Mouse (Mus musculus): ENCODE results near the gene Znrd1. TPM values are rescaled to one million over a fixed set of nuclear protein-coding genes. Genes with fewer than 3 reads are reported as not detected.
A peak's percentile ranks its signal among the peaks of the same experiment; 100 is the strongest.

Gene Znrd1
- polyA plus RNA-seq, 1 experiment: 0.48 TPM

DNA sequence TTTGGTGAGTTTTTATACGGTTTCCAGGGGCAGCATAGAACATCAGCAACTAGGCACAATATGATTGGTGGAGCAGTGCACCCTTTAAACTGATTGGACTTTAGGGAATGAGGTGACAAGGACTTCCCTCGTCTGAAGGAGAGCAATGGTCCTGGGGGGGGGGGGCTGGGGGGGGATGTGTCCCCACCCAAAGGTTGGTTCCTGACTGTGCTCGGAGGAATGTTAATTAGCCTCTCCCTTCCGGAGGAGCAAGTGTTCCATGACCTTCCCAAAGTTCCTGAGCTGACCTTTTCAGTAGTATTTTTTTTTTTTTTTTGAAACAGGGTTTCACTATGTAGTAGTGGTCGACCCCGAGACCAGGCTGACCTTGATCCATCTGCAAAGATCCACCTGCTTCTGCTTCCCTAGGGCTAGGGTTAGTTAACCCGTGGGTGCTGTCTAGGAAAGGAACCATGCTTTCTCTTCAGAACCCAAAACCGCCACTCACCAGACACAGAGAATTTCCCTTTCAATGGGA, 15.0 kb upstream of the Znrd1 start:
- Histone ChIP-seq H3K9me3 (ENCODE audit: control insufficient read depth, low read length) (no peaks in the 10 kb centered on the region), H3K36me3 (ENCODE audit: control insufficient read depth) (no peaks in the 10 kb centered on the region), H3K4me3 (replicated peaks) (no peak overlapping the region), H3K4me1 (ENCODE audit: control insufficient read depth) (no peaks in the 10 kb centered on the region), H3K27me3 (ENCODE audit: control insufficient read depth) (no peaks in the 10 kb centered on the region)
- TF ChIP-seq GATA1 (IDR thresholded peaks at IDR 0.05; ENCODE audit: low read length) (no peak), TAL1 (IDR thresholded peaks at IDR 0.05; ENCODE audit: low read length) (no peak)

DNA sequence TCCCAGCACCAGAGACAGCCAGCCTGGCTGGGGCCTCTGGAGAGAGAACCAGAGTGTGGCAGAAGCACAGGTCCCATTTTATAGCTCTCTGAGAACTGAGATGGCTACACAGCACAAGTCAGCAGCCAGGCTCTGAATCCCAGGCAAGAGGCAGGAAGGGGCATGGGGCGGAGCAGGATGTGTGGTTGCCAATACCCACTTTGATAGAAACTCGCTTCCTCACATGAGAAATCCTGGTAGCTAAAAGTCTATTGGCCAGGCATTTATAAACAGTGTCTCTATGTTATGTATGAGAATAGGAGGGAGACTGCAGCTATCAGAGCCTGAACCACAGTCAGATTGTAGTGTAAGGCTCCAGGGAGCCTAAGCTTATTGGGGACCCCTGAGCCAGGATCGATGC, 14.4 kb upstream of the Znrd1 start:
- no peaks in the 10 kb centered on the region for H3K9me3 ChIP-seq (ENCODE audit: control insufficient read depth, low read length)
- no peaks in the 10 kb centered on the region for H3K4me1 ChIP-seq (ENCODE audit: control insufficient read depth)
- TF ChIP-seq GATA1 (IDR thresholded peaks at IDR 0.05; ENCODE audit: low read length) (no peak), TAL1 (IDR thresholded peaks at IDR 0.05; ENCODE audit: low read length) (no peak)
- no peak overlapping the region for H3K4me3 ChIP-seq (replicated peaks)
- H3K36me3 ChIP-seq (ENCODE audit: control insufficient read depth): no peaks in the 10 kb centered on the region
- no peaks in the 10 kb centered on the region for H3K27me3 ChIP-seq (ENCODE audit: control insufficient read depth)

DNA sequence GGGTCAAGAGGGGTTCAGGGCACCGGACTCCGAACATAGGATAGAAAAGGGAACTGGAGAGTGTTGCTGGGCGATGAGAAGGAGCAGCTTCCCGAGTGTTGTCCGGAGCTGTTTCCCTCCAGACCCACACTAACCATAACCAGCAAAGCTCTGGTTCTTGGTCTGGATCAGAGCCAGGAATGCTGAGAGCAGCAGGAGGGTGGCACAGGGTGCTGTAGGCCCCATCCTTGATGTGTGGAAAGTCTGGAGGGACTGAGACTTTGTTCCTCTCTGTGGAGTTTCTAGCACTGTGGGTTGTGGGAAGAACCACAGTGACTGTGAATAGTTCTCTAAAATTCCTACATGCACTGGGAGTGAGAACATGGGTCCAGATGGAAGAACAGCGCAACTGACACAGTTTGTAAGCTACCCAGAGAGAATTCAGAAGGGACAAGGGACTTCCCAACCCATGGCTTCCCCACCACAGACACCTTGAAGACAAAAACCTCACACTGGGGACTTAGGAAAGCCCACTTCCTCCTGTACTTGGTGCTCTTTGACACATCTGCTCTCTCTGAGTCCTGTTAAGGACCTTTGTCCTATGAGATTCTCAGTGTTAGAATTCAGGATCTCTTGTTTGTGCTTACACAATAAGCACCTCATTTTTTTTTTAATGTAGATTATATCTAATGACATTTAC, 13.0 kb upstream of the Znrd1 start:
- H3K9me3 ChIP-seq (ENCODE audit: control insufficient read depth, low read length): no peaks in the 10 kb centered on the region
- no peak overlapping the region for H3K4me3 ChIP-seq (replicated peaks)
- H3K36me3 ChIP-seq (ENCODE audit: control insufficient read depth): no peaks in the 10 kb centered on the region
- H3K4me1 ChIP-seq (ENCODE audit: control insufficient read depth): no peaks in the 10 kb centered on the region
- TF ChIP-seq GATA1 (IDR thresholded peaks at IDR 0.05; ENCODE audit: low read length): no peak
- TF ChIP-seq TAL1 (IDR thresholded peaks at IDR 0.05; ENCODE audit: low read length): no peak
- no peaks in the 10 kb centered on the region for H3K27me3 ChIP-seq (ENCODE audit: control insufficient read depth)

DNA sequence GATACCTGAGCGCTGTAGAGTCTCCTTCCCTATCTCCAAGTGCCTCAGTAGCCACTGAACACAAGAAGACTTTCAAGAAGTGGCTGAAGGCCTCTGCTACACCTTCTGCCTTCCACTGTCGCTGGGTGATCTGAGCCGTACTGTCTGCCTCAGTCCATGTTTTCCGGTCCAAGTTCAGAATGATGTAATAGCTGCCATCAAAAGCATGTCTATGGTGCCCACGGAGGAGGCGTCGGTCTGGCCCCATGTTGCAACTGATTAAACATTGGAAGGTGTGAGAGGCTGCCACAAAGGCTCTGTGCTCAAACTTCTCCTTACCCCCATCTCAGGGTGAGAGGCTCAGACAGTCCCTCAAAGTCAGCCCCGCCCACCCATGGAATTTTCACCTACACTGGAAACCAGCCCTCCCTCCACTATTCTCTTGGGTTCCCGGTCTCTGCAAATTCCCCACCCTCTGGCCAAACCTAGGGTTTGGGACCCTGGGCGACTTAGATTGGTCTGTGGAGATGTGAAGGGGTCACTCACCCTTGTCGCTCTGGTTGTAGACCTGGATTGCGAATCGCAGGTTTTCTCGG, 12.0 kb upstream of the Znrd1 start:
- H3K9me3 ChIP-seq (ENCODE audit: control insufficient read depth, low read length): no peaks in the 10 kb centered on the region
- no peak for TF ChIP-seq GATA1 (IDR thresholded peaks at IDR 0.05; ENCODE audit: low read length)
- TF ChIP-seq TAL1 (IDR thresholded peaks at IDR 0.05; ENCODE audit: low read length): no peak
- no peaks in the 10 kb centered on the region for H3K36me3 ChIP-seq (ENCODE audit: control insufficient read depth)
- no peaks in the 10 kb centered on the region for H3K27me3 ChIP-seq (ENCODE audit: control insufficient read depth)
- no peak overlapping the region for H3K4me3 ChIP-seq (replicated peaks)
- no peaks in the 10 kb centered on the region for H3K4me1 ChIP-seq (ENCODE audit: control insufficient read depth)

DNA sequence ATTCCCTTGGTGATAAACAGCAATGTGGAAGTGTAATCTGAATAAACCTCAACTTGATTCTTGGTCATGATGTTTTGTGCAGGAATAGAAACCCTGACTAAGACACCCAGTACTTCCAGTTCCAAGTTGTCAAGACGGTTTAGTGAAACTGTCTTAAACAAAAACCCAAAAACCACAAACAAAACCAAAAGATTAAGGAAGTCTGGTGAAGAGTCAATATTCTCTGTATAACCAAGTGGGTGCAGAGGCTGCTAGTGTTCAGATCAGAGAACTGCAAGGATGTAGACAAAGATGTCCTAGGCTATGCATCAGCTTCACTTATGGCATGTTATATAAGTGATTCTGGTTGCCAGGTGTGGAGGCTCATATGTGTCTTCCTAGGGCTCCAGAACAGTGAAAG, 8.5 kb upstream of the Znrd1 start:
- no peaks in the 10 kb centered on the region for H3K27me3 ChIP-seq (ENCODE audit: control insufficient read depth)
- no peaks in the 10 kb centered on the region for H3K36me3 ChIP-seq (ENCODE audit: control insufficient read depth)
- H3K4me3 ChIP-seq (replicated peaks): no peak overlapping the region
- no peaks in the 10 kb centered on the region for H3K4me1 ChIP-seq (ENCODE audit: control insufficient read depth)
- no peaks in the 10 kb centered on the region for H3K9me3 ChIP-seq (ENCODE audit: control insufficient read depth, low read length)
- TF ChIP-seq GATA1 (IDR thresholded peaks at IDR 0.05; ENCODE audit: low read length) (no peak), TAL1 (IDR thresholded peaks at IDR 0.05; ENCODE audit: low read length) (no peak)

DNA sequence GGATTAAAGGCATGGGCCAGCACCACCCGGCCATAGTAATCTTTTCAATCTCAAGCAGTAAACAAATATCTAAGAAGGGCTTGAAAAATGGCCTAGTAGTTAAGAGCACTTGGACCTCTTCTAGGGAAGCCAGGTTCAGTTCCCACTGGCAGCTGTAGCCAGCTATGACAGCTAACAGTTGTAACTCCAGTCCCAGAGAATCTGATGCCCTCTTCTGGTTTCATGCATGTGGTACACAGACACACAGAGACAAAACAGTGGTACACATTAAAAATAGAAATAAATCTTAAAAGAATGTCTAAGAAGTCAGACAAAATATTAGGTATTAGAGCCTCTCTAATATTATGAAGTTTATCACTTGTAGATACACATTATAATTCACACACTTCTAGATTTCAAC, 2.8 kb upstream of the Znrd1 start:
- TF ChIP-seq GATA1 (IDR thresholded peaks at IDR 0.05; ENCODE audit: low read length) (no peak), TAL1 (IDR thresholded peaks at IDR 0.05; ENCODE audit: low read length) (no peak)

DNA sequence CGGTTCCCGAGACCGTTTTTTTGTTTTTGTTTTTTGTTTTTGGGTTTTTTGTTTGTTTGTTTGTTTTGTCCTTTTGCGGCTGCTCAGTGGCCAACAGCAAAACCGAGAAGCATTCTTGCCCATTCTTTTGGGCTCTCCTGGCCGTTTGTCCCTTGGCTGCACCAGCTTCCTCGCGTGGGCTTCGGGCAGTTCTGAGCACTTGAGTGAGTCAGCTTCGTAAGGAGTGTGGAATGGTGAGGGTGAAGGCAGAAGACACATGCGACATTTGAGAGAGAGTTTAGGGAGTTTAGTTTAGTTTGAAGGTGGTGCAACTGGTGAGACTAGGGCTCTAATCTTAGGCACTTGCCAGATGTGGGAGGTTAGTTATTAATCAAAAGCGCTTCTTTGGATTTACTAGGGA, 525 bp upstream of the Znrd1 start:
- Histone ChIP-seq H3K4me1 (ENCODE audit: control insufficient read depth) (peaks cover 24% of the 10 kb centered on the region), H3K27me3 (ENCODE audit: control insufficient read depth) (no peaks in the 10 kb centered on the region), H3K9me3 (ENCODE audit: control insufficient read depth, low read length) (no peaks in the 10 kb centered on the region), H3K4me3 (replicated peaks) (peak overlapping the region; percentile 76), H3K36me3 (ENCODE audit: control insufficient read depth) (peaks cover 11% of the 10 kb centered on the region)
- TF ChIP-seq GATA1 (IDR thresholded peaks at IDR 0.05; ENCODE audit: low read length): no peak
- TF ChIP-seq TAL1 (IDR thresholded peaks at IDR 0.05; ENCODE audit: low read length): no peak

More for the DNA sequence above, 2.8 kb upstream of the Znrd1 start:
- Histone ChIP-seq H3K9me3 (ENCODE audit: control insufficient read depth, low read length) (no peaks in the 10 kb centered on the region), H3K27me3 (ENCODE audit: control insufficient read depth) (no peaks in the 10 kb centered on the region), H3K4me3 (replicated peaks) (no peak overlapping the region), H3K36me3 (ENCODE audit: control insufficient read depth) (peaks cover 5% of the 10 kb centered on the region), H3K4me1 (ENCODE audit: control insufficient read depth) (peaks cover 24% of the 10 kb centered on the region)

DNA sequence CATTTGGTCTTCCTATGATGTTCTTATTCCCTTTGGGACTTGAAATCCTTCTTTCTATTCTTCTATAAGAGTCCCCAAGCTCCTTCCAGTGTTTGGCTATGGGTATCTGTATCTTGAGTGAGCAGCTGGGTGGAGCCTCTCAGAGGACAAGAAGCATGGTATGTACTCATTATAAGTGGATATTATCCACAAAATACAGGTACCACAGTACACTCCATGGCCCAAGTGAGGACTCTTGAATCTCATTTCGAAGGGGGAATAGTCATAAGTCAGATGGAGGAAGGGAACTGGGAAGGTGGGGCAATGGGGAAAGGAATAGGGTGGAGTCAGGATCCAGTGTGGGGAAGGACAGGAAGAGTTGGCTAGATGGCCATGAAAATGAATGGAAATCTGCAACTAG, 5.3 kb downstream of the Znrd1 start:
- no peak for TF ChIP-seq GATA1 (IDR thresholded peaks at IDR 0.05; ENCODE audit: low read length)
- H3K27me3 ChIP-seq (ENCODE audit: control insufficient read depth): peaks cover 4% of the 10 kb centered on the region
- H3K4me1 ChIP-seq (ENCODE audit: control insufficient read depth): peaks cover 31% of the 10 kb centered on the region
- peaks cover 31% of the 10 kb centered on the region for H3K36me3 ChIP-seq (ENCODE audit: control insufficient read depth)
- no peak overlapping the region for H3K4me3 ChIP-seq (replicated peaks)
- H3K9me3 ChIP-seq (ENCODE audit: control insufficient read depth, low read length): no peaks in the 10 kb centered on the region

DNA sequence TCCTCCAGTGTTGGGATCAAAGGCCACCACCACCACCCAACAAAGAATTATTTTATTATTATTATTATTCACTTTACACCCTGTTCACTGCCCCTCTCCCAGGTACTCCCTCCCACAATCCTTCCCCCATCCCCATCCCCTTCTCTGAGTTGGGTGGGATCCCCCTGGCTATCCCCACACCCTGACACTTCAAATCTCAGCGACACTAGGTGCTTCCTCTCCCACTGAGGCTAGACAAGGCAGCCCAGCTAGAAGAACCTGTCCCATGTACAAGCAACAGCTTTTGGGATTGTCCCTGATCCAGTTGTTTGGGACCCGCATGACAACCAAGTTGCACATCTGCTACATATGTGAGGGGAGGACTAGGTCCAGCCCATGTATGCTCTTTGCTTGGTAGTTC, 5.7 kb downstream of the Znrd1 start:
- Histone ChIP-seq H3K4me1 (ENCODE audit: control insufficient read depth) (peaks cover 26% of the 10 kb centered on the region), H3K9me3 (ENCODE audit: control insufficient read depth, low read length) (no peaks in the 10 kb centered on the region), H3K4me3 (replicated peaks) (no peak overlapping the region), H3K27me3 (ENCODE audit: control insufficient read depth) (peaks cover 8% of the 10 kb centered on the region), H3K36me3 (ENCODE audit: control insufficient read depth) (peaks cover 31% of the 10 kb centered on the region)
- TF ChIP-seq TAL1 (IDR thresholded peaks at IDR 0.05; ENCODE audit: low read length) (no peak), GATA1 (IDR thresholded peaks at IDR 0.05; ENCODE audit: low read length) (no peak)
